ENCODE assay signal across 8 mouse cellular contexts in the genomic region with DNA sequence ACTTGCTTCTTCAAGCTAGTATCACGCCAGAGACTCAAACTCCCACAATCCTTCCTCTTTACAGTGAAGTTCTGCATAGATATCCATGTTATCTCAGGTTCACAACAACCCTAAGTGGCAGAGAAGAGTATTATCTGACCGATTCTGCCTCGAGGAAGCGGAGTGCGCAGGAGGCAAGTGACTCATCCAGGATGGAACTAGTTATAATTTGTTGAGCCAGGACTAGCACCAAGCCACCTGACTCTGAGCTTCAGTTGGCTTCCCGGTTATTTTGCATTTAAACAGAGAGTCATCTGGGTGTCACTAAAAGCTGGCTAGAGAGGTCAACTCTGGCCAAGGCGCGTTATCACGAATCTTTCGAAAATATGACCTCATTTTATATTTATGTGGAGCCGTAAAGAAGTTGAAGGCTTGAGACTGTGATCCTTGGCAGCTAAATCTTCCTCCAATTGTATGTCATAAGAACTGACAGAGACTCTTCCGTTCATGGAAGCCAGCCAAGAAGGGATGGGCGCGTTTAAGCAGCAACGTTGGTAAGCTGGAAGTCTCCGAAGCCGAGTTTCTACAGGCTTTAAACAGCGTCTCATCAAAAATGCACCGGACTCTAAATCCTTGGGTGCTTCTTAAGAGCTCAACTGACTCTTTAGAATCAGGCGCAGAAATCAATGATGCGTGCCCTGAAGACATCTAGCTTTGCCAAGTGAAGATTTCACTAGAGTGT.
DNase-seq lines count a peak whose midpoint lies in the region; ATAC-seq and TF ChIP-seq lines count a peak whose summit lies in the region.

No protein-coding gene starts in this region.

- no peak for ATAC-seq in neural tube, embryonic 13.5 days (ENCODE audit: low read depth)
- ATAC-seq in kidney, embryonic 15.5 days (replicated peaks; ENCODE audit: low FRiP score): 0 out of 2 replicates have a peak, but pooled peaks have one; percentile 41
- no peak for ATAC-seq in stomach, embryonic 15.5 days (ENCODE audit: insufficient read depth, low FRiP score, low read depth)

- no peak overlapping the region for H3K4me2 ChIP-seq in neural tube, embryonic 13.5 days
- H3K4me2 ChIP-seq in kidney, embryonic 15.5 days: peak overlapping the region; percentile 21
- H3K4me2 ChIP-seq in stomach, embryonic 15.5 days: 0 out of 2 replicates have a peak overlapping the region, but pooled peaks have one; percentile 6

- WGBS in neural tube, embryonic 13.5 days: 76% methylated on average over 21 of the region's 21 CpGs
- 11% methylated on average over 21 of the region's 21 CpGs for WGBS in heart, adult 2 months
- WGBS in kidney, embryonic 15.5 days: 59% methylated on average over 21 of the region's 21 CpGs
- 66% methylated on average over 21 of the region's 21 CpGs for WGBS in stomach, embryonic 15.5 days

- H3K9ac ChIP-seq in neural tube, embryonic 13.5 days: no peak overlapping the region
- H3K9ac ChIP-seq in heart, adult 2 months (ENCODE audit: low read depth, low read length): peak overlapping the region; percentile 19; the same call in 1 of the 2 replicates
- H3K9ac ChIP-seq in kidney, embryonic 15.5 days: no peak overlapping the region
- no peak overlapping the region for H3K9ac ChIP-seq in stomach, embryonic 15.5 days

- H3K27me3 ChIP-seq in neural tube, embryonic 13.5 days: no peaks in the 10 kb centered on the region
- no peaks in the 10 kb centered on the region for H3K27me3 ChIP-seq in heart, adult 2 months (ENCODE audit: control insufficient read depth, insufficient read depth, low read length)
- H3K27me3 ChIP-seq in kidney, embryonic 15.5 days: no peaks in the 10 kb centered on the region
- H3K27me3 ChIP-seq in stomach, embryonic 15.5 days (replicated peaks): no peaks in the 10 kb centered on the region

- H3K9me3 ChIP-seq in neural tube, embryonic 13.5 days: no peaks in the 10 kb centered on the region
- no peaks in the 10 kb centered on the region for H3K9me3 ChIP-seq in kidney, embryonic 15.5 days (replicated peaks)
- no peaks in the 10 kb centered on the region for H3K9me3 ChIP-seq in stomach, embryonic 15.5 days

- DNase-seq in neural tube, embryonic 10.5 days (ENCODE audit: extremely low spot score, low spot score): no peak
- peak; percentile 58 to 76 for DNase-seq in heart, adult 2 months
- DNase-seq in ovary, postnatal 14 days (ENCODE audit: low spot score): no peak
- DNase-seq in frontal cortex, postnatal 14 days (ENCODE audit: low spot score in 2 of 2): no peak
- DNase-seq in spleen, postnatal 4 days (ENCODE audit: low spot score in 2 of 2): no peak

- H3K4me3 ChIP-seq in neural tube, embryonic 13.5 days: no peak overlapping the region
- peak overlapping the region; percentile 18; the same call in 1 of the 2 replicates for H3K4me3 ChIP-seq in heart, adult 2 months
- H3K4me3 ChIP-seq in kidney, embryonic 15.5 days (replicated peaks): no peak overlapping the region
- no peak overlapping the region for H3K4me3 ChIP-seq in stomach, embryonic 15.5 days (replicated peaks)

- TF ChIP-seq CTCF in heart, adult 2 months (IDR thresholded peaks at IDR 0.05): no peak

- H3K27ac ChIP-seq in neural tube, embryonic 13.5 days (replicated peaks): peak overlapping the region; percentile 29
- peak overlapping the region; percentile 47 for H3K27ac ChIP-seq in heart, adult 2 months
- H3K27ac ChIP-seq in kidney, embryonic 15.5 days: no peak overlapping the region
- no peak overlapping the region for H3K27ac ChIP-seq in stomach, embryonic 15.5 days

- intact Hi-C loops in heart, adult 2 months (cut with DNase I): loop anchor here (1.0 to 5.0 kb wide), 3 partner anchors 21 to 564 kb away; no protein-coding TSS in a partner anchor

- no peaks in the 10 kb centered on the region for H3K36me3 ChIP-seq in neural tube, embryonic 13.5 days
- H3K36me3 ChIP-seq in heart, adult 2 months (ENCODE audit: control insufficient read depth, insufficient read depth, low read length): no peaks in the 10 kb centered on the region
- H3K36me3 ChIP-seq in kidney, embryonic 15.5 days: no peaks in the 10 kb centered on the region
- no peaks in the 10 kb centered on the region for H3K36me3 ChIP-seq in stomach, embryonic 15.5 days

- no peak for TF ChIP-seq POLR2A in heart, adult 2 months (IDR thresholded peaks at IDR 0.05; ENCODE audit: insufficient read depth, low read depth, low read length)

- TF ChIP-seq EP300 in heart, adult 2 months (IDR thresholded peaks at IDR 0.05; ENCODE audit: insufficient read depth, low read depth, low read length): no peak

- no peaks in the 10 kb centered on the region for H3K79me2 ChIP-seq in heart, adult 2 months (replicated peaks; ENCODE audit: control insufficient read depth, insufficient read depth, low read length)

- H3K4me1 ChIP-seq in neural tube, embryonic 13.5 days (replicated peaks): peaks cover 46% of the 10 kb centered on the region
- peaks cover 19% of the 10 kb centered on the region for H3K4me1 ChIP-seq in heart, adult 2 months (ENCODE audit: control insufficient read depth, insufficient read depth, low read length)
- H3K4me1 ChIP-seq in kidney, embryonic 15.5 days: peaks cover 22% of the 10 kb centered on the region
- H3K4me1 ChIP-seq in stomach, embryonic 15.5 days: 0 out of 2 replicates have a peak, but pooled peaks cover 9% of the 10 kb centered on the region

Comparison
In these comparisons a context has a peak if more than half of its experiments do, and no peak if none do; other contexts are left out.
1. H3K27ac ChIP-seq: peak in neural tube, embryonic 13.5 days (single experiment) and heart, adult 2 months (single experiment); none in kidney, embryonic 15.5 days (single experiment) and stomach, embryonic 15.5 days (single experiment).
2. DNase-seq: peak in heart, adult 2 months (2 of 2); none in neural tube, embryonic 10.5 days (single experiment), ovary, postnatal 14 days (single experiment), frontal cortex, postnatal 14 days (0 of 2) and spleen, postnatal 4 days (0 of 2).